Mouse (Mus musculus) stomach, embryonic 16.5 days (tissue): ENCODE data around the gene Nup133. TPM values are rescaled to one million over a fixed set of nuclear protein-coding genes. Genes with fewer than 3 reads are reported as not detected.

Experiments used
- ATAC-seq: fragments of 200-750 bp; cut with Nextera tagmentation; 2 replicates; pipeline ENCODE4 v1.8.0; 2017; ENCODE audit warnings: moderate number of reproducible peaks, moderate TSS enrichment; ENCODE audit not compliant: insufficient read depth, low FRiP score
- H3K27ac ChIP-seq: fragments of 300-500 bp; sonication (generic); 2 replicates; pipeline ENCODE4 v1.5.1; 2014; ENCODE audit warnings: low read length
- H3K27me3 ChIP-seq: fragments of 300-500 bp; sonication (generic); 2 replicates; pipeline ENCODE4 v1.6.1; 2014; ENCODE audit warnings: low read length, control low read depth, mixed read lengths; ENCODE audit not compliant: control insufficient read depth, insufficient read depth
- H3K36me3 ChIP-seq: fragments of 300-500 bp; sonication (generic); 2 replicates; pipeline ENCODE4 v1.6.1; 2014; ENCODE audit warnings: low read length; ENCODE audit not compliant: control insufficient read depth, insufficient read depth
- H3K4me1 ChIP-seq: fragments of 300-500 bp; sonication (generic); 2 replicates; pipeline ENCODE4 v1.6.1; 2014; ENCODE audit warnings: low read length, control low read depth, mixed read lengths; ENCODE audit not compliant: control insufficient read depth, insufficient read depth
- H3K4me2 ChIP-seq: fragments of 300-500 bp; sonication (generic); 2 replicates; pipeline ENCODE4 v1.6.1; 2014; ENCODE audit warnings: low read depth, low read length, mixed read lengths
- H3K4me3 ChIP-seq: fragments of 300-500 bp; sonication (generic); replicated peaks from 2 replicates; pipeline ENCODE4 v1.5.1; 2014; ENCODE audit warnings: mild to moderate bottlenecking, low read length
- H3K9ac ChIP-seq: fragments of 300-500 bp; sonication (generic); 2 replicates; pipeline ENCODE4 v1.6.1; 2014; ENCODE audit warnings: low read length
- H3K9me3 ChIP-seq: fragments of 300-500 bp; sonication (generic); replicated peaks from 2 replicates; pipeline ENCODE4 v1.6.1; 2016; ENCODE audit warnings: low read length, control low read depth; ENCODE audit not compliant: control insufficient read depth
- WGBS: fragments of 180-500 bp; shearing (Covaris S2); extraction: QIAGEN DNeasy Blood & Tissue Kit; methylation state at CpG from one replicate; pipeline ENCODE4 v1.1.7; 2014; 5-methylcytosine and 5-hydroxymethylcytosine counted together
- polyA plus RNA-seq: library from polyadenylated mRNA; unstranded; fragments of >200 nt; fragmentation: Nextera tagmentation; extraction: Ambion mirVana; gene quantifications from 2 replicates; pipeline ENCODE4 v1.2.1, GENCODE M21; 2015

Gene Nup133
- polyA plus RNA-seq, 1 experiment from 2014 or later: 28.3 TPM

DNA sequence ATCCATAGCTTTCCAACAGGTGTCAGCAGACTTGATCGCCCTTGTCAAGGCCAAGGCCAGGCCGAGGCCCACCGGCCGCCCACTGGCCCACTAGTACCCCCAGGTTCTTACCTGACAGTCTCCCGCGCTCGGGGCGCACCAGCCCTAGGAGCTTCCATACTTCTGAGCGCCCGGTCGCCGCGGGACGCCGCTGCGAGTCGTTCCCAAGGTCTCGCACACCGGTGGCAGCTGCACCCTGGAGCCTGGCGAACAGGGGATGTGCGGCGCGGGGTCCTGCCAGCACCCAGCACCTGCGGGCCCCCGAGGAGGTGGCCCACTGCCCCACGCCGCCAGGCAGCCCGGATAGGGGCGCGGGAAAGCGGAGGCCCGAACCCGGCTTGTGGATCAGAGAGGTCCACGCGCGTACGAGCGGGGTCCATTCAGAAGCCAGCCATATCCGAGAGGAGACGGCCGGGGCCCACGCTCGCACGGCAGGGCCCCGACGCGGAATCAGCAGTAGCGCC, 33.3 kb upstream of the Nup133 start:
- under 1% methylated on average over 48 of the region's 48 CpGs for WGBS
- Histone ChIP-seq H3K27ac (peak overlapping the region; percentile 78), H3K27me3 (no peaks in the 10 kb centered on the region), H3K4me2 (peak overlapping the region; percentile 78), H3K9ac (peak overlapping the region; percentile 92), H3K4me1 (peaks cover 26% of the 10 kb centered on the region), H3K4me3 (peak overlapping the region; percentile 94), H3K36me3 (no peaks in the 10 kb centered on the region), H3K9me3 (no peaks in the 10 kb centered on the region)
- peak; percentile 12; the same call in 1 of the 2 replicates for ATAC-seq

DNA sequence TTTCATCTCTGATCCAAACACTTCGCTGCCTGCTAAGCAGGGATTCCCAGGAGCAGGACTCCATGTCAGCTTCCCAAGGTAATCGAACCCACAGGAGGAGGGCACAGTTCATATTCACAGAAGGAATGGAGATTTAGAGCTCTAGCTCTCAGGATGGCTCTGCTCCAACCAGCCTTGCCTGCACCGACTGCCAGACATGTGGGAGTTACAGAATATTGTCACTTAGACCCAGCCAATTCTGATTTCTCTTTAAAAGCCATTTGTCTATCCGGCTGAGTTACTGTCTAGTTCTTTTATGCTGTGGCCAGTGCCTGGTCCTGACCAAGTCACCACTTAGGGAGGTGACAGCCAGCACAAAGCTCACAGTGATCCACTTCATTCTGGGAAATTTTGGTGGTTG, 32.6 kb upstream of the Nup133 start:
- 35% methylated on average over 4 of the region's 4 CpGs for WGBS

GRCm38 (mm10) chr8:123980239-123980638, 31.2 kb upstream of the Nup133 start:
- Histone ChIP-seq H3K4me3 (no peak overlapping the region), H3K4me1 (peaks cover 26% of the 10 kb centered on the region), H3K9ac (no peak overlapping the region; the same call in 1 of the 2 replicates), H3K36me3 (no peaks in the 10 kb centered on the region), H3K27me3 (no peaks in the 10 kb centered on the region), H3K27ac (no peak overlapping the region), H3K4me2 (no peak overlapping the region), H3K9me3 (no peaks in the 10 kb centered on the region)
- 72% methylated on average over 4 of the region's 4 CpGs for WGBS
- no peak for ATAC-seq

More for the DNA sequence above, 32.6 kb upstream of the Nup133 start:
- Histone ChIP-seq H3K9me3 (no peaks in the 10 kb centered on the region), H3K9ac (peak overlapping the region; percentile 92), H3K36me3 (no peaks in the 10 kb centered on the region), H3K27ac (no peak overlapping the region), H3K4me3 (peak overlapping the region; percentile 94), H3K27me3 (no peaks in the 10 kb centered on the region), H3K4me2 (peak overlapping the region; percentile 78), H3K4me1 (peaks cover 26% of the 10 kb centered on the region)
- ATAC-seq: no peak

GRCm38 (mm10) chr8:123978926-123979325, 29.9 kb upstream of the Nup133 start:
- peaks cover 26% of the 10 kb centered on the region for H3K4me1 ChIP-seq
- peak overlapping the region; percentile 44 for H3K9ac ChIP-seq
- H3K9me3 ChIP-seq: no peaks in the 10 kb centered on the region
- H3K27me3 ChIP-seq: no peaks in the 10 kb centered on the region
- H3K36me3 ChIP-seq: no peaks in the 10 kb centered on the region
- peak; percentile 17; the same call in 1 of the 2 replicates for ATAC-seq
- peak overlapping the region; percentile 54; the same call in 1 of the 2 replicates for H3K27ac ChIP-seq
- no peak overlapping the region for H3K4me3 ChIP-seq
- peak overlapping the region; percentile 22 for H3K4me2 ChIP-seq
- 59% methylated on average over 8 of the region's 8 CpGs for WGBS

- 33% methylated on average over 14 of the region's 14 CpGs for WGBS
- peaks cover 23% of the 10 kb centered on the region for H3K4me1 ChIP-seq
- peak overlapping the region; percentile 54 for H3K27ac ChIP-seq
- H3K9me3 ChIP-seq: no peaks in the 10 kb centered on the region
- H3K27me3 ChIP-seq: no peaks in the 10 kb centered on the region
- peak overlapping the region; percentile 22 for H3K4me2 ChIP-seq
- ATAC-seq: no peak
- H3K9ac ChIP-seq: peak overlapping the region; percentile 44
- no peak overlapping the region for H3K4me3 ChIP-seq
- no peaks in the 10 kb centered on the region for H3K36me3 ChIP-seq
Observed at GRCm38 (mm10) chr8:123978166-123978838, 29.2 kb upstream of the Nup133 start.

- Histone ChIP-seq H3K4me1 (peaks cover 22% of the 10 kb centered on the region), H3K36me3 (no peaks in the 10 kb centered on the region), H3K27ac (no peak overlapping the region), H3K4me3 (no peak overlapping the region), H3K27me3 (no peaks in the 10 kb centered on the region), H3K9me3 (no peaks in the 10 kb centered on the region), H3K4me2 (no peak overlapping the region), H3K9ac (no peak overlapping the region)
- ATAC-seq: no peak
- 82% methylated on average over 4 of the region's 4 CpGs for WGBS
Observed at GRCm38 (mm10) chr8:123977499-123977898, 28.4 kb upstream of the Nup133 start.

DNA sequence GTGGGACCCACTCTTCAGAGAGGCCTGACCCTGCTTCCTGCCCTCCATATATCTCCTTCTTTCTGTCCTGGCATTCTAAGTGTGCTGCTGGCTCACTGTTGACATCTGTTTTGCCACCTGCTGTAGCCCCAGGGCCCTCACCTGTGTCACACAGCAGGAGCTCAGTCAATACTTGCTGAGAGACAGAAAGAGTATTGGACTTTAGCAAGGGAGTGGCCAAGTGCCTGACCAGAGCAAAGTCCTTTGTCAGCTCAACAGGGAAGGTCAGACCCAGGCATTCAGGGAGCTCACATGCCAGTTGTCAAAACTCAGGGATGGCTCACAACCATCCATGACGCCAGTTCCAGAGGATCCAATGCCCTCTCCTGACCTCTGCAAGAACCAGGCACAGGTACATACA, 24.4 kb upstream of the Nup133 start:
- Histone ChIP-seq H3K9me3 (no peaks in the 10 kb centered on the region), H3K4me1 (peaks cover 11% of the 10 kb centered on the region), H3K9ac (no peak overlapping the region), H3K27ac (no peak overlapping the region), H3K36me3 (no peaks in the 10 kb centered on the region), H3K4me3 (no peak overlapping the region), H3K4me2 (no peak overlapping the region), H3K27me3 (no peaks in the 10 kb centered on the region)
- peak; percentile 44; the same call in 1 of the 2 replicates for ATAC-seq
- 65% methylated on average over 1 of the region's 1 CpGs for WGBS

- Histone ChIP-seq H3K36me3 (peaks cover 5% of the 10 kb centered on the region; the same call in 1 of the 2 replicates), H3K9me3 (no peaks in the 10 kb centered on the region), H3K27me3 (no peaks in the 10 kb centered on the region), H3K9ac (no peak overlapping the region), H3K4me2 (no peak overlapping the region), H3K4me1 (0 out of 2 replicates have a peak, but pooled peaks cover 4% of the 10 kb centered on the region), H3K27ac (no peak overlapping the region), H3K4me3 (no peak overlapping the region)
- 70% methylated on average over 2 of the region's 2 CpGs for WGBS
- ATAC-seq: no peak
Observed at GRCm38 (mm10) chr8:123966896-123967295, 17.8 kb upstream of the Nup133 start.

DNA sequence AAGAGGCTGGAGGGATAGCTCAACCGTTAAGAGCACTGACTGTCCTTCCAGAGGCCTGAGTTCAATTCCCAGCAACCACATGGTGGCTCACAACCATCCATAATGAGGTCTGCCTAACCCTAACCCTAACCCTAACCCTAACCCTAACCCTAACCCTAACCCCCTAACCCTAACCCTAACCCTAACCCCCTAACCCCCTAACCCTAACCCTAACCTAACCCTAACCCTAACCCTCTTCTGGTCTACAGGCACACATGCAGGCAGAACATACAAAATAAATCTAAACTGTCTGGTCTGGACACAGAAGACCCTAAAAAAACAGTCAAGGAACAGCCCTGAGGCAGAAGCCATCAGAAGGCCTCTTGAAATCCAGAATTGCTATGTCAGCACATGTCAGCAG, 12.3 kb upstream of the Nup133 start:
- H3K9me3 ChIP-seq: no peaks in the 10 kb centered on the region
- H3K4me1 ChIP-seq: no peaks in the 10 kb centered on the region
- ATAC-seq: no peak
- H3K4me2 ChIP-seq: no peak overlapping the region
- peaks cover 8% of the 10 kb centered on the region; the same call in 1 of the 2 replicates for H3K36me3 ChIP-seq
- no peak overlapping the region for H3K9ac ChIP-seq
- 72% methylated on average over 1 of the region's 1 CpGs for WGBS
- no peak overlapping the region for H3K4me3 ChIP-seq
- no peak overlapping the region for H3K27ac ChIP-seq
- no peaks in the 10 kb centered on the region for H3K27me3 ChIP-seq
